Mouse (Mus musculus): ENCODE results near the gene Tmub1.

- TF ChIP-seq CTCF (IDR thresholded peaks at IDR 0.05; ENCODE audit: borderline replicate concordance, control insufficient read depth, extremely low read depth, insufficient read depth, low read length, poor library complexity), result no peak
- no peak for TF ChIP-seq POLR2A (IDR thresholded peaks at IDR 0.05; ENCODE audit: control insufficient read depth, extremely low read depth, insufficient read depth, low read length, poor library complexity)
Observed at GRCm38 (mm10) chr5:24466762-24467161, 19.1 kb upstream of the Tmub1 start.

All from thymus, adult 2 months (tissue).